ENCODE assay signal across 12 mouse cellular contexts in the genomic region with DNA sequence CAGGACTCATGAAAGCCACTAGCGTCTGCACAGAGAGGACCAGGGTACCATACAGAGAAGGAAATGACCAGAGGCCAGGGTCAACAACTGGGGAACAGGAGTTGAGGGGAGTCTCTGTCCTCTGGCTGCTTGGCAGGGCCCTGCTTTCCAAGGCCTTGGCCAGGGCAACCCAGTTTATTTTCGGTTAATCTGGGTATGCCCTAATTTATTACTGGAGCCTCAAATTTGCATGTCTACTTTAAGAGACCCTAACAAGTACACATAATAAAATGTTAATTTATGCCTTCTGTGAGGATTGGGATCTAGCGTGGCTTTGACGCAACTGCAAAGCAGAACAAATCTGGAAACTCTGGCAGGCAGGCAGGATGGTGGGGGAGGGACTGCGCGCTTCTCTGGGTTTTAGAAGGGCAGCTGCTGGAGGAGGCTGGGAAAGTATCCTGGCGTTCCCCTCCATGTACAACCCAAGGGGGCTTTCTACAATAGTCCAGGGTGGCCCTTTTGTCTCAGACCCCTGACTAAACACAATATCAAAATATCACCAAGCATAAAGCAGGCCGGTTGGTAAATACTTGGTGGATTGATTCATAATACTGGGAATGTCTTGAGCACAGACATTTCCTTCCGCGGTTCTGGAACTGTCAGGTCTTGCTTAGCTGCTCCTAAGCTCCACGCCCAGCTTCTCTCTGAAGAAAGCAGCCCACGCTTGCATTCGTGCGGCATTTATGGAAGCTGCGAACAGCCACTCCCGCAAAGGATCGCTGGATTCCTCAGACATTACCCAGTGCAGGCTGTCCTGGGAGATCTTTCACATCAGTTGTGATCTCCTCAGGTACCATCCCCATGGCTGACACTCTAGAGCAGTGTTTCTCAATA.
DNase-seq lines count a peak whose midpoint lies in the region; ATAC-seq and TF ChIP-seq lines count a peak whose summit lies in the region.
"Had no signal": no experiment of that assay in that cellular context is flagged by ENCODE, and none has a peak within 500 bp of the region (broad histone marks: within the 10 kb centered on the region; RNA-seq: fewer than 3 reads in every experiment).

No protein-coding gene starts in this region.

- H3K9ac ChIP-seq in kidney, embryonic 14.5 days (ENCODE audit: low read depth, low read length) = no peak overlapping the region; the same call in 1 of the 2 replicates
- H3K9ac ChIP-seq in stomach, postnatal 0 days (ENCODE audit: low read length) = no peak overlapping the region
- H3K9ac ChIP-seq: heart, embryonic 13.5 days; limb, embryonic 13.5 days had no signal

- H3K4me1 ChIP-seq in kidney, embryonic 14.5 days (ENCODE audit: control insufficient read depth, insufficient read depth, low read length) = peaks cover 7% of the 10 kb centered on the region; the same call in 1 of the 2 replicates
- no peaks in the 10 kb centered on the region for H3K4me1 ChIP-seq in stomach, postnatal 0 days (replicated peaks; ENCODE audit: control insufficient read depth, insufficient read depth)
- H3K4me1 ChIP-seq: limb, embryonic 13.5 days had no signal

- no peak for TF ChIP-seq CTCF in stomach, postnatal 0 days (IDR thresholded peaks at IDR 0.05; ENCODE audit: low read depth)

- H3K27ac ChIP-seq in kidney, embryonic 14.5 days (ENCODE audit: low read depth, low read length) = no peak overlapping the region
- H3K27ac ChIP-seq in stomach, postnatal 0 days (replicated peaks) = no peak overlapping the region
- H3K27ac ChIP-seq: heart, embryonic 13.5 days; limb, embryonic 13.5 days had no signal

- H3K4me2 ChIP-seq in kidney, embryonic 14.5 days (replicated peaks; ENCODE audit: low read depth, low read length) = 0 out of 2 replicates have a peak overlapping the region, but pooled peaks have one; percentile 15
- H3K4me2 ChIP-seq in stomach, postnatal 0 days (replicated peaks; ENCODE audit: low read depth) = no peak overlapping the region
- H3K4me2 ChIP-seq: heart, embryonic 13.5 days; limb, embryonic 13.5 days had no signal

- no peaks in the 10 kb centered on the region for H3K36me3 ChIP-seq in kidney, embryonic 14.5 days (ENCODE audit: control insufficient read depth, insufficient read depth, low read length)
- no peaks in the 10 kb centered on the region for H3K36me3 ChIP-seq in stomach, postnatal 0 days (ENCODE audit: control insufficient read depth, insufficient read depth, low read length)
- H3K36me3 ChIP-seq: heart, embryonic 13.5 days; limb, embryonic 13.5 days had no signal

- H3K27me3 ChIP-seq in kidney, embryonic 14.5 days (ENCODE audit: control insufficient read depth, insufficient read depth, low read length) = no peaks in the 10 kb centered on the region
- H3K27me3 ChIP-seq in stomach, postnatal 0 days (ENCODE audit: control insufficient read depth, insufficient read depth, low read length) = no peaks in the 10 kb centered on the region
- H3K27me3 ChIP-seq: heart, embryonic 13.5 days; Patski had no signal

- ATAC-seq in kidney, embryonic 14.5 days (ENCODE audit: low FRiP score, low TSS enrichment) = peak; percentile 56; the same call in 1 of the 2 replicates
- no peak for ATAC-seq in stomach, postnatal 0 days (ENCODE audit: low FRiP score, low TSS enrichment)
- ATAC-seq: Patski had no signal

- no peaks in the 10 kb centered on the region for H3K9me3 ChIP-seq in kidney, embryonic 14.5 days (ENCODE audit: control insufficient read depth, low read length)
- no peaks in the 10 kb centered on the region for H3K9me3 ChIP-seq in stomach, postnatal 0 days (ENCODE audit: control insufficient read depth, low read length)
- H3K9me3 ChIP-seq: heart, embryonic 13.5 days; limb, embryonic 13.5 days had no signal

- H3K4me3 ChIP-seq in kidney, embryonic 14.5 days (ENCODE audit: low read length) = no peak overlapping the region
- H3K4me3 ChIP-seq in stomach, postnatal 0 days (ENCODE audit: low read depth, low read length) = no peak overlapping the region
- H3K4me3 ChIP-seq: heart, embryonic 13.5 days; limb, embryonic 13.5 days; myocyte had no signal

- DNase-seq in ovary, postnatal 14 days (ENCODE audit: low spot score) = peak; percentile 15
- no peak for DNase-seq in ovary, postnatal 36 days (ENCODE audit: low spot score)
- DNase-seq in left cerebral cortex, postnatal 25 days (ENCODE audit: low spot score in 2 of 2) = peak; percentile 69 to 94
- peak; percentile 91 for DNase-seq in telencephalon, adult 2 months (ENCODE audit: low read depth, low spot score)
- DNase-seq in stomach, postnatal 0 days (ENCODE audit: low spot score) = no peak
- no peak for DNase-seq in lung, postnatal 25 days (ENCODE audit: low spot score)
- DNase-seq in testis, postnatal 10 days (ENCODE audit: low spot score) = no peak

- intact Hi-C loops in left cerebral cortex, postnatal 25 days (cut with DNase I) = loop anchor here (2.0 to 5.0 kb wide), 5 partner anchors 15 to 329 kb away; a partner anchor contains a TSS

- WGBS in kidney, embryonic 14.5 days = 33% methylated on average over 17 of the region's 17 CpGs
- 73% methylated on average over 17 of the region's 17 CpGs for WGBS in stomach, postnatal 0 days

- no peak for TF ChIP-seq EP300 in stomach, postnatal 0 days (optimal IDR thresholded peaks at IDR 0.05)

Comparison
In these comparisons a context has a peak if more than half of its experiments do, and no peak if none do; other contexts are left out.
1. DNase-seq: peak in ovary, postnatal 14 days (single experiment), left cerebral cortex, postnatal 25 days (2 of 2) and telencephalon, adult 2 months (single experiment); none in ovary, postnatal 36 days (single experiment), stomach, postnatal 0 days (single experiment), lung, postnatal 25 days (single experiment) and testis, postnatal 10 days (single experiment).